Mouse (Mus musculus) skeletal muscle tissue, postnatal 0 days (tissue): ENCODE measurements around the gene Wbp2. TPM values are rescaled to one million over a fixed set of nuclear protein-coding genes. Genes with fewer than 3 reads are reported as not detected.

ENCODE experiments used
- polyA plus RNA-seq: library from polyadenylated mRNA; unstranded; fragments of >200 nt; fragmentation: Nextera tagmentation; extraction: Ambion mirVana; gene quantifications from 2 replicates; pipeline ENCODE4 v1.2.1, GENCODE M21; 2015

The Wbp2 gene
- 72.0 and 74.4 TPM in 2 replicates for polyA plus RNA-seq

DNA sequence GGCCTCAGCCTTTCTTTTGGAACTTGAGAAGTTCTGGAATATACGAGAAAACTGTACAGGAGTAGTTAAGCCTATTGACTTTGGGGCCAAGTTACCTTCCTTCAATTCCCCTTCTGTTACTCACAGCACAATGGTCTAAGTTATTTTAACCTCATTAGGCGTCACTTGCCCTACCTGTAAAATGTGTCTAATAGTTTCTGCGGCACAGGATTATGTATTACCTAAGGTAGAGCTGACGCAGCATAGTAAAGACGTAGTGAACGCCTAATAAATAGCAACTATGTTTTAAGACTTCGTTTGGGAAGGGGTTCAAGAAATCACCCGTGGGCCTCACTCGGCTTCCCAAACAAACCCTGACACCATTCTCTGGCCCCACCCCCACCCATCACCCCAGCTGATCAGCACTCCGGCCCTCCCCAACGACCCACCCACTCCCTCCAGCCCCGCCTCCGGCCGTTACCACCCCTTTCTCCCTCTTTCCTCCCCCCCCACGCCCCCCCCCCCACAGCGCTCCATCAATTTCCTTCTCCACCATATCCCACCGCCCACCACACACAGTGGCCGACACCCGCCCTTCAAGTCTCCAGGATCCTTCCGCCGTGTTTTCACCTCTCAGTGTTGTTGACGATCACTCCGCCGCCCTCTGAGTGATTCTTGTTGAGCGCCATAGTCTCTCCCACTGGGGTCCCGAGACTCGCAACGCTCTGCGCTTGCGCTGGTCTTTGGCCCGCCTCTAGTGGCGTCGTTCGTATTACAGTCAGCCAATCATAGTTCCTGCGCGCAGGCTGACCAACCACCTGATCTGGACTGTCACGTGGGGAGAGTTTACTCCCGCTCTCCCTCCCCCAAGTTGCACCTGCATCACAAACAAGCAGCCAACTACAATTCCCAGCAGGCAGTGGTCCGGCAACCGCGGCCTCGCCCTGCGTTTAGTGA lies at the start of gene Wbp2:
Wbp2 (minus strand) TSS at position 738 of the 936 bp plus-strand sequence.

DNA sequence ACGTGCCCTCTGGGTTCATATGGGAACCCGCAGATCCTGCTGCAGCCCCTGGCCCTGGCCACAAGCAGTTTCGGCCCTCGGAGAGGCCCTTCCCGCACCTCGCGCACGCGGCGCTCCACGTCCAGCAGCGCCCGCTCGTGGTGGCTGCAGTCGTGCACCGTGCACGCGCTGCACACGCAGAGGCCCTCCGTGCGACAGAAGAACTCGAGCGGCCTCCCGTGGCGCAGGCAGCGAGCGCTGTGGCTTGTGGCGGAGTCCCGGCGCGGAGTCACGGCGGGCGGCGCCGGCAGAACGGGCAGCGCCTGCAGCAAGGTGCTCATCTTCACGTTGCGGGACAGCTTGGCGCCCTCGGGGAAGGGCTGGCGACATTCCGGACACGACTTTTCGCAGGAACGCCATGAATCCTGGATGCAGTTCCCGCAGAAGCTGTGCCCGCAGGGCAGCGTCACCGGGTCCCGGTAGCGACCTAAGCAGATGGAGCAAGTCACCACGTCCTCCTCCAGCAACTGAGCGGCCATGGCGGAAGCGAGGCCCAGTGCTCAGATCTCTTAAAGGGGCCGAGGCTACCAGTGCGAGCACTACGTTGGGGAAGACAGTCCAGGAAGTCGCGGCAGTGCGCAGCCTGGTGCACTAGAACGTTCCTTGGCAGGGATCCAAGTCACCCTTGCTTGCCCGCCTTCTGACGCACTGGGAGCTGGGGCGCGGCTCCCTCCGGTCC lies 43.9 kb upstream of the Wbp2 start, which contains the start of gene Trim65:
Trim65 (minus strand) TSS at position 641 of the 718 bp plus-strand sequence.

DNA sequence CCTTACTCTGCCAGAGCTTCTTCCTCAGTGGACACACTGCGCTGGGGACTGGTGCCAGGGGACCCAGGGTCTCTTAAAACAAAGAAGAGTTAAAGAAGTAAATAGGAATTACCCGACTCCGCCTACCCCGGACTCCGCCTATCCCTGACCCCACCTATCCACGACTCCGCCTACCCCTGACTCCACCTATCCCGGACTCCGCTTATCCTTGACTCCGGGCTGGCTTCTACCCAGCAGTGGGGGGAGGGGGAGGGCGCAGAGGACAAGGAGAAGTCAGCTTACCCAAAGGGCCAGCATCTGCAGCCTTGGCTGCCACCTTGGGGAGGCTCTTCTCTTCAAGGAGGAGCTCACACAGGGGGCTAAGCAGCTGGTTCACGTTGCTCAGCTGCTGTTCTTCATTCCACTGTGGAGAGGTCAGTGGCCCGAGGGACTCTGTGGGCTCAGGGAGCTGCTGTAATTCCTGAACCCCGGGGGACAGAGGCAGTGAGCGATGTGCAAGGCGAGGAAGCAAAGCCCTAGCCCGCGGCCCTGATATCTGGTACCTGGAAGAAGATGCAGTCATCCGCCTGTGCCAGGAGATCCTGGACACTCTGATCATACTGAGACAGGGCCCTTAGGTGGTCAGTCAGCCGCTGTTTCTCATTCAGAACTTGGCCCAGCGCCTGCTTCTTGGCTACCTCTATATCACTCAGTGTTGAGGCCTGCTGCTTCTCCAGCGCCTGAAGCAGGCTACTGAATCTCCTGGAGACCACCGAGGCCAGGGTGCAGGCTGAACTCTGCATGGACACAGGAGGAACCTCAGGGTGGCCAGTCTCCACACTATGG lies 40.6 kb upstream of the Wbp2 start, which contains the start of gene Trim47:
Trim47 (minus strand) TSS at position 55 of the 825 bp plus-strand sequence.

GRCm38 (mm10) chr11:116077446-116078204 lies 9.2 kb downstream of the Wbp2 start, which contains the start of gene Unc13d:
Gene Unc13d (minus strand): TSS chr11:116077961.

GRCm38 (mm10) chr11:116030088-116030897 lies 56.5 kb downstream of the Wbp2 start, which contains the start of gene Unk:
Gene Unk (plus strand): TSS chr11:116030322.

Other genes with a start within 250 kb of the Wbp2 start
- 0.19 and 0.31 TPM in 2 replicates for gene Myo15b, start 228.6 kb downstream of the Wbp2 start, polyA plus RNA-seq
- 35.1 and 36.7 TPM in 2 replicates for gene Smim5, start 187.0 kb downstream of the Wbp2 start, polyA plus RNA-seq
- 0.64 and 0.80 TPM in 2 replicates for gene Smim6, start 175.0 kb downstream of the Wbp2 start, polyA plus RNA-seq
- gene Sap30bp, start 153.7 kb downstream of the Wbp2 start, polyA plus RNA-seq: 20.3 and 23.4 TPM in 2 replicates
- 5.2 and 5.6 TPM in 2 replicates for gene Recql5, start 153.5 kb downstream of the Wbp2 start, polyA plus RNA-seq
- 1.6 and 2.1 TPM in 2 replicates for gene Itgb4, start 112.3 kb downstream of the Wbp2 start, polyA plus RNA-seq
- 51.1 and 63.1 TPM in 2 replicates for gene Galk1, start 74.3 kb downstream of the Wbp2 start, polyA plus RNA-seq
- gene H3f3b, start 59.0 kb downstream of the Wbp2 start, polyA plus RNA-seq: 498 and 591 TPM in 2 replicates
- 10.3 and 10.8 TPM in 2 replicates for gene Unk, start 56.7 kb downstream of the Wbp2 start, polyA plus RNA-seq
- 1.6 and 2.0 TPM in 2 replicates for gene Unc13d, start 9.0 kb downstream of the Wbp2 start, polyA plus RNA-seq
- 29.1 and 38.2 TPM in 2 replicates for gene Trim47, start 40.2 kb upstream of the Wbp2 start, polyA plus RNA-seq
- 2.2 and 2.3 TPM in 2 replicates for gene Trim65, start 44.1 kb upstream of the Wbp2 start, polyA plus RNA-seq
- gene Mrpl38, start 51.9 kb upstream of the Wbp2 start, polyA plus RNA-seq: 78.7 and 82.2 TPM in 2 replicates
- 8.8 TPM in 2 replicates for gene Fbf1, start 81.2 kb upstream of the Wbp2 start, polyA plus RNA-seq
- 30.5 and 34.0 TPM in 2 replicates for gene Ten1, start 111.9 kb upstream of the Wbp2 start, polyA plus RNA-seq
- 29.7 and 37.4 TPM in 2 replicates for gene Acox1, start 112.0 kb upstream of the Wbp2 start, polyA plus RNA-seq
- gene Evpl, start 151.1 kb upstream of the Wbp2 start, polyA plus RNA-seq: 0.46 and 1.4 TPM in 2 replicates
- gene Srp68, start 187.2 kb upstream of the Wbp2 start, polyA plus RNA-seq: 70.8 and 73.0 TPM in 2 replicates
- 0.37 and 0.53 TPM in 2 replicates for gene Galr2, start 193.9 kb upstream of the Wbp2 start, polyA plus RNA-seq
- gene Exoc7, start 220.2 kb upstream of the Wbp2 start, polyA plus RNA-seq: 56.0 and 57.2 TPM in 2 replicates
- gene Foxj1, start 248.4 kb upstream of the Wbp2 start, polyA plus RNA-seq: 0.10 and 0.19 TPM in 2 replicates